Mouse (Mus musculus) adrenal gland, adult (tissue): Measurements from ENCODE around the gene Cox10.

Experiments
- DNase-seq, 2 experiments: peaks; one replicate each; pipeline ENCODE4 v3.0.0; 2022 to 2023; ENCODE audit warnings: low spot score in 1 of 2; ENCODE audit not compliant: inconsistent age in 2 of 2

Cox10 gene

GRCm38 (mm10) chr11:63957207-63957606 is 122.1 kb downstream of the Cox10 start:
- DNase-seq, result peak; percentile 27 to 65

DNA sequence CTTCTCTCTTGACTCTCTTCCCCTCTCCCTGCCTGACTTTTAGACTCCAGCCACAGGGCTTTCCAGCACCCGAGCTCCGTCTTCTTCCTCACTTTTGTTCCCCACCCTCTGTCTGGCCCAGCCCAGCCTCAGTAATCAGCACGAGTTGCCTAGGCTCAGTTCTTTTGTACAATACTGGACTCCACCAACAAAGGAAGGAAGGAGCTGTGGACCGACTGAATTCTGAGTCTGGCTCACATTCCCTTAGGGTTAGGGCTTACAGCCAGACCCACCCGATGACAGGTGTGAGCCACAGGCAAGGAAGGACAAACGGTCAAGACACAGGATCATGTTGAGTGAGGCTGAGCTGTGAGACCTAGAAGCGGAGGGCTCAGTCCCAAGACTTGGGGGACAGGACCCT is 122.5 kb downstream of the Cox10 start:
- DNase-seq, result no peak

- no peak for DNase-seq
Measured at GRCm38 (mm10) chr11:63953887-63954286, 125.4 kb downstream of the Cox10 start.

GRCm38 (mm10) chr11:63952743-63953191 is 126.5 kb downstream of the Cox10 start:
- no peak for DNase-seq

DNA sequence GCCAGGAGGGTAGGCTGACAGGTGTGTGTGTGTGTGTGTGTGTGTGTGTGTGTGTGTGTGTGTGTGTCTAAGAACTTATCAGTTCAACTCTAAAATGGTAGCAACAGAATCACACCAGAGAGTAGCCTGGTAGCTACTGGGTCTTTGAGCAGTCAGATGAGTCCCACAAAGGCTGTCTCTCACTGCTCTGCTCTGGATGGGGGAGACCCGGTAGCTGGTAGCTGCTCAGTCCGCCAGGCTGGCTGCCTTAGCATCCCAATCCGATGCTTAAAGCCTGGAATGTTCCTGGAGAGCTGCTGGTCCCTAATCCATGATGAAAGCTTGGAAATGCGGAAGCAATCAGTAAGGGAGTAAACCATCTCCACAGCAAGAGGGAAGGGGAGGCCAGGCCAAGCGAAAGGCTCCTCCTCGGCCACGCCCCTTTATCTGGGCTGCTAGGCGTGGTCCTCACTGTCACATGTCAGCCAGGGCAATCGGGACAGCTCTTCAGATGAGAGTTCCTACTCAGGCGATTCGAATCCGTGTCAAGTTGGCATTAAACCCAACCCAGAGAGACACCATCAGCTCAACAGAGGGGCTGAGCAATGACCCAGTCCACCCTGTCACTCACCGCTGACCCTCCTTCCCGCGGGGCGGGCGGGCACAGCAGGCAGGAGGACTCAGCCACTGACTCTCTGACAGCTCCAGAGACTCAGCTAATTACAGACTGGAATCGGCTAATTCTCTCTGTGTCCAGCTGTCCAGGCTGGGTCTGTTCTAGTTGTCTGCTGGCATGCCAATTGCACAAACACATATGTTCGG is 127.2 kb downstream of the Cox10 start:
- peak; percentile 22 to 56 for DNase-seq

GRCm38 (mm10) chr11:63948371-63948770 is 130.9 kb downstream of the Cox10 start:
- no peak for DNase-seq

GRCm38 (mm10) chr11:63947024-63947423 is 132.2 kb downstream of the Cox10 start:
- DNase-seq, result no peak

DNA sequence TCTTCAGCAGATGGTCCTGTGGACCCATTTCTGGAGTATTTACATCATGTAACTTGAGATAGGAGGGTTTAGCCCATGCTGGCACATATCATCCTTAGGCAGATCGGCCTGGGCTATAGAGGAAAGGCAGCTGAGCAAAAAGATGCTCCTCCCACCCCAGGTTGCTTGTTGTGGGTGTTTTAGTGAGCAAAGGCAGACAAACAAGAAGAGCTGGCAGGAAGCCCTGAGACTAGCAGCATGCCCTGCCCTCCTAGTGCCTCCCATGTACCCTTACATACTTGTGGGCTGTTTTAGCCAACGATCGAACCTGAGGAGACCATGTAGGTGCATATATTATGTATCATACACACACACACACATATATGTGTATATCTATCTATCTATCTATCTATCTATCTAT is 135.3 kb downstream of the Cox10 start:
- DNase-seq, result no peak

- DNase-seq, result no peak
Measured at GRCm38 (mm10) chr11:63943268-63943890, 135.9 kb downstream of the Cox10 start.

DNA sequence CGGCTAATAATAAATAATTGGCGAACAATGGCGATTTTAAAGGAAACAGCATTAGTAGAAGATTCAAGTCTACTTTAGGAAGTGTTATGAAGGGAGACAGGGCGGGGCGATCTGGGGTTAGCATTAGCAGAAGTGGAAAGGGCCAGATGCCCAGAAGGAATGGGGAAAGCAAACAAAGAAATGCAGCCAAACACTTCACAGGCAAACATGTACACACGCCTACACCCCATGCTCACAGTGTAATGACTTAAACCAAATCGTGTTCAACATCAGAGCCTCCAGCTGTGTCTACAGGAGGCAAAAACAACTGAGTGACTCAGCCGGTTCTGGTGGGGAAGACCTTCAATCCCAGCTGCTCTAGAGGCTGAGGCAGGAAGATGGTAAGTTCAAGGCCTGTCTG is 137.1 kb downstream of the Cox10 start:
- DNase-seq, result no peak

- no peak for DNase-seq
Measured at GRCm38 (mm10) chr11:63936641-63937040, 142.6 kb downstream of the Cox10 start.

DNA sequence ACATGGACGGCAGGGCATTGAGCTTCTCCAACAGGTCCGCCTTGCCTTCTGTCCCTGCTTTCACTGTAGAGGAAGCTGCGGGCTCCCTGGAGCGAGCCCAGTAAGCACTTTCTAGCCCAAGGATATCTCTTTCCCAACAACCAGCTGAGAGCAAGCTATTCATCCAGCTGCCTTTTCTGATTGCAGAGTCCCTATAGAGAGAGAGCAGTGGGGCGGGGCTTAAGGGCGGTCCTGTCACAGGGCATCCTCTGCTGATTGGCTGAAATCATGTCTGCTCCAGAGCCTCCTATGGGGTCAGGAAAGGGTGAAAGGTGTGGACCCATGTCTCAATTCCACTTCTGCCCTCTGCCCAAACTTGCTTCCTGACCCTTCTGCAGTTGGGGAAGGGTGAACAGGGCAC is 152.4 kb downstream of the Cox10 start:
- DNase-seq, result no peak

- peak; percentile 75 to 94 for DNase-seq
Measured at GRCm38 (mm10) chr11:63925161-63925582, 154.1 kb downstream of the Cox10 start.

DNA sequence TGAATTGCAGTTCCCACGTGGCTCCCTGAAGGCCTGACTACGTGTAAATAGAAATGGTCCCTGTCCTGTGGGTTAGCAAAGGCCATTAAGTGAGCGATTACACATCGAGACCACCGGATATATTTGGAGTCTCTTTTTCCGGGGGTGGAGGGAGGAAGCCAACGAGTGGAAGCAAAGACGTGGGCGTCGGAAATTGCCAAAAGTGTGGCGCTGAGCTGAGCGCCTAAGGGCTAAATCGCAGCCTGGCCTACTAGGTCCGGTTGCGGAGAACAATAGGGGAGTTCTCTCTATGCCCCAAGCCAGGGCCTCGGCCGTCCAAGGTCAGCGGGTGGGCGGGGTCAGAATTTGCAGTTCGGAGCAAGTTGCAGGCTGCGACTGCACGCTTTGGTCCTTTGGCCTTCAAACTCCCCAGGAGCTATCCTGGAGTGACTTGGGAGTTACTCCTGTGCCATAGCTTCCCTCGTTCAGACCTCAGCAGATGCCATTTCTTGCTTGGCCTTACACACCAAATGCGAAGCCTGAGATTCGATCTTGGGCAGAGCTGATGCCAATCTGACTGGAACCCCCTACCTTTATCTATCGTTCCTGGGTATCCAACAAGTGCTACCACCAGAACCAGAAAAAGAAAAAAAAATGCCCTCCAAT is 154.9 kb downstream of the Cox10 start:
- DNase-seq, result peak; percentile 33 to 59

DNA sequence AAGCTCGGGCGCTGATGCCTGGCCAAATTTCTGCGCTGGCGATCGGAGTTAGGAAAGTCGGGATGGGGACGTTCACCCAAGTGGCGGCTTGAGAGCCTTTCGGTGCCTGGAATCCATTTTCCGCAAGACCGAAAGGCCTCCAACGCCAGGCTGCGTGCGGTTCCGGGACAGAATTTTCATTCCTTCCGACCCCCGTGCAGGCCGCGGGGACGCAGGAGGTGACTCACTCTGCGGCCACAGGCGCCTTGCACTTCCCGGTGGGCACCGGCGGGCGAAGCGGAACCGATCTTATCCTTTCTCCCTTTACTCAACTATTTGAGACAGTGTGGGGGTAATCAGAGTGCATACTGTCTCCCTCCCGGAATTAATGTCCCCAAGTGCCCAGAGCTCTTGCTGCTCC is 155.9 kb downstream of the Cox10 start:
- peak in 1 of 2 experiments; percentile 67 for DNase-seq

GRCm38 (mm10) chr11:63922091-63922621 is 157.1 kb downstream of the Cox10 start, which contains the start of gene Hs3st3b1:
TSS of gene Hs3st3b1 (minus strand) at chr11:63922290.
- peak; percentile 93 to 98 for DNase-seq

GRCm38 (mm10) chr11:63921044-63921951 is 158.0 kb downstream of the Cox10 start:
- DNase-seq, result peak; percentile 24 to 68

DNA sequence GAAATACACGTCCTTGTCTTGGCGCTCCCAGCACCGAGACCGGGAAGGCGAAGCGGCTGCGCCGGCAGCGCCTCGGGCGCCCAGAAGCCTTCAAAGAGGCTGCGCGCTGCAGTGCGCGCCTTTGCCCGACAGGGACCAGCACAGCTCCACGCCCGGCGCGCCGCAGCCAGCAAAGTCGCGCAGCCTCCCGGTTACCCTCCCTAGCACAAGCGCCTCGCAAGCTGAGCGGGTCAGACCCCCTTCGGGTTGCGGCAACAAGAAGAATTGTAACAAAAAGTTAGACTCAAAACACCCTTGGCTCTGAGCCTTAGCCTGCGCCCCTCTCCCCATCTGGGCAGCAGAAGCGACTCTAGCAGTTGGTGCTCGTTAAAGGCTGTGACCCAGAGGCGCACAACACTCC is 158.7 kb downstream of the Cox10 start:
- DNase-seq, result peak; percentile 60 to 85

DNA sequence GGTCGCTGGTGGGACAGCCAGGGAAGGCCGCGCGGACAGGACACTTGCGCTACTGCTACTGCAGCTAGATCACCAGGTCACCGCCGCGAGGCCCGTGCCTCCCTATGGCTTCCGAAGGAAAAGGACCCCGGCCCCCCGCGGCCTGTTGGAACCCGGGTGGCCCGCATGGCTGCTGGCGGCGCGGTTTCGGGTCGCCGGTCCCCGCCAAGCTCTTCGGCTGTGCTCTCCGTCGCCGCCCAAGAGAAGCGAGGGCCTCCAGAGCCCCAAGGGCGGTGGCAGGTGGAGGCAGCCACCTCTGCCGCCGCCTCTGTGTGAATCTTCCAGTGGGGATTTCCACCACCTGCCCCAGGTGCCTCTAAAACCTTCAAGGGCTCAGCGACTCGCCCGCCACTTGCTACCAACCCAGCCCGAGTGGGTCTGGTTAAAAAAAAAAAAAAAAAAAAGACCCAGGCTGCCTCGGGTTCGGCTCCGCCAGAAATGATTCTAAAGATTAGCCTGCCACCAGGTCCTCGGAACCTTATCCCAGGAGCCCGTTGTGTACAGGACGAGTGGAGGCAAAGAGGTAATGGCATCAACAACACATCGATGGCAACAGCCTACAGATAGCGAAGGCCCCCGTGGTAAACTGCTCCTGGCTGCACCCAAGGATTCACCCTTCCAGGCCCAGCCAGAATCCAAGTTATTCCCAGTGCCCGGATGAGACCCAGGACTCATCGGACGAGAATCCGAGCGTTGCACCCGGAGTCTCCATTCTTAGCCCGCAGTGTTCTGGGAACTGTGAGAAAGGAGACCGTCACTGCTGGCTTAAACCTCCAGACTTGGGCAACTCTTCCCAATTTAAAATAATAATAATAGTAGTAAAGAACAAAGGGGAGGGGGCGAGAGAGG is 159.8 kb downstream of the Cox10 start:
- DNase-seq, result no peak
